Mouse (Mus musculus): ENCODE results near the gene Espn.

DNA sequence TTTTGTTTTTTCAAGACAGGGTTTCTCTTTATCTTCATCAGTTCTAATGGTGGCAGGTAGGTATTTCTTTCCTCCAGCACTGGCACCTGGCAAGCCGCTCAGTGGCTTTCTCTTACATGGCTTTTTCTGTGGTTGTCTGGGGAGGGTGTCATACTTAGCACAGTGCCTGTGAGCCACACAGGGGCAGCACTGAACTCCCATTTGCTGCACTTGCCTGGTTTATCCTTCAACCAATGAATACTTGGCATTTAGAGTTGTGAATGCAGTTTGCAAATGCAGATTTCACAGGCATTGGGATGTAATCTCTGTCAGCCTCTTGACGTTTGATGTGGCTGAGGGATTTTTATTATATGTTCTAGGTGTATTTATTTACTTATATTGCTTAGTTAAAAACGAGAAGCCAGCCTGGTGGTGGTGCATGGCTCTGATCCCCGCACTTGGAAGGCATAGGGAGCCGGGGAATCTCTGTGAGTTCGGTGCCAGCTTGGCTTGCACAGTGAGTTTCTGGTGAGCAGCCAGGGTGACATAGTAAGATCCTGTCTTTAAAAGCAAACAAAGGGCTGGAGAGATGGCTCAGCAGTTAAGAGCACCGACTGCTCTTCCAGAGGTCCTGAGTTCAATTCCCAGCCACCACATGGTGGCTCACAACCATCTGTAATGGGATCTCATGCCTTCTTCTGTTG lies 32.3 kb upstream of the Espn start:
- TF ChIP-seq EP300 (IDR thresholded peaks at IDR 0.05) (no peak), CTCF (IDR thresholded peaks at IDR 0.05) (peak; percentile 54)

Measured in lung, postnatal 0 days (tissue).